Mouse (Mus musculus): ENCODE results near the gene Sestd1. TPM values are rescaled to one million over a fixed set of nuclear protein-coding genes. Genes with fewer than 3 reads are reported as not detected.

Sestd1 gene
- polyA plus RNA-seq, 1 experiment from 2014 or later: 15.2 TPM

- H3K27ac ChIP-seq (replicated peaks in 1 of 2; ENCODE audit: control insufficient read depth in 1 of 2, insufficient read depth in 1 of 2, low read depth in 2 of 2, low read length in 2 of 2): no peak overlapping the region
- H3K36me3 ChIP-seq (ENCODE audit: control insufficient read depth, insufficient read depth, low read length): no peaks in the 10 kb centered on the region
- no peak overlapping the region for H3K4me2 ChIP-seq (ENCODE audit: low read length)
- no peak overlapping the region for H3K9ac ChIP-seq (ENCODE audit: low read length)
- H3K27me3 ChIP-seq (ENCODE audit: control insufficient read depth, insufficient read depth, low read length): no peaks in the 10 kb centered on the region
- peaks cover 3 to 24% of the 10 kb centered on the region in 2 experiments for H3K4me1 ChIP-seq (ENCODE audit: control insufficient read depth in 2 of 2, insufficient read depth in 2 of 2, low read length in 2 of 2)
- ATAC-seq (ENCODE audit: insufficient number of reproducible peaks, insufficient read depth, low FRiP score, low read depth): no peak
- H3K9me3 ChIP-seq (ENCODE audit: control insufficient read depth, low read length): no peaks in the 10 kb centered on the region
- H3K4me3 ChIP-seq (ENCODE audit: control insufficient read depth in 1 of 2, insufficient read depth in 1 of 2, low read depth in 1 of 2, low read length in 2 of 2): no peak overlapping the region
- WGBS: 78% methylated on average over 7 of the region's 7 CpGs
Measured at GRCm38 (mm10) chr2:77270781-77271180, 9.6 kb downstream of the Sestd1 start.

GRCm38 (mm10) chr2:77270136-77270535 is 10.3 kb downstream of the Sestd1 start:
- ATAC-seq (ENCODE audit: insufficient number of reproducible peaks, insufficient read depth, low FRiP score, low read depth): no peak
- Histone ChIP-seq H3K4me2 (ENCODE audit: low read length) (no peak overlapping the region), H3K9me3 (ENCODE audit: control insufficient read depth, low read length) (no peaks in the 10 kb centered on the region), H3K27ac (replicated peaks in 1 of 2; ENCODE audit: control insufficient read depth in 1 of 2, insufficient read depth in 1 of 2, low read depth in 2 of 2, low read length in 2 of 2) (no peak overlapping the region), H3K36me3 (ENCODE audit: control insufficient read depth, insufficient read depth, low read length) (no peaks in the 10 kb centered on the region), H3K4me3 (ENCODE audit: control insufficient read depth in 1 of 2, insufficient read depth in 1 of 2, low read depth in 1 of 2, low read length in 2 of 2) (no peak overlapping the region), H3K27me3 (ENCODE audit: control insufficient read depth, insufficient read depth, low read length) (no peaks in the 10 kb centered on the region), H3K4me1 (ENCODE audit: control insufficient read depth in 2 of 2, insufficient read depth in 2 of 2, low read length in 2 of 2) (peaks cover 5 to 19% of the 10 kb centered on the region in 2 experiments), H3K9ac (ENCODE audit: low read length) (no peak overlapping the region)
- WGBS: 49% methylated on average over 1 of the region's 1 CpGs

DNA sequence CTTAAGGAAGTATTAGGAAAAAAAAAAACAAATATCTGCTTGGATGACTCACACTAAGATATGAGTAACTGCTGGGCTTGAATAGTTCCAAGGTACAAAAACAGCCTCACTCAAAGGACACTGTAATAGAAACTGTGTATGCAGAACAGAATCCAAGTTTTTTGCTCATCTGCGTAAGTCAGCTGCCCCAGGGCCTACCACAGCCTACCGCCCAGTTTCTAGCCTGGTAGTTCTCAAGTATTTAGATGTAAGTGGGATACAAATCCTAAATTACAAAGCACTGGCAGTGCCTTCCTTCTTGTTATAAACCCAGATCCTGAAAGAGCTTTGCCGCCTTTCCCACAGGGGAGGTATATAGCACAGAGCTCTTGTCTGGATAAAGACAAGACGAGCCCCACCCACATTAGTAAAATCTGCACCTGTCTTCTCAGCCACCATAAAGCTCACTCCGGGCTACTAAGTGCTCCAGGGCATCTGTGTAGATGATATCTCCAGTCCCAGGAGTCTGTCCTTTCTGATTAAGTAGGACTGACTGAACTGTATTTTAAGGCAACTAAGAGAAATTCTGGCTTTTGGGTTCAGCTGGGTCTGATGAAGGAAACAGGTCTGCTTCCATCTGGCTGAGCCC is 11.7 kb downstream of the Sestd1 start:
- H3K9me3 ChIP-seq (ENCODE audit: control insufficient read depth, low read length): no peaks in the 10 kb centered on the region
- no peak overlapping the region for H3K27ac ChIP-seq (replicated peaks in 1 of 2; ENCODE audit: control insufficient read depth in 1 of 2, insufficient read depth in 1 of 2, low read depth in 2 of 2, low read length in 2 of 2)
- 81% methylated on average over 5 of the region's 5 CpGs for WGBS

DNA sequence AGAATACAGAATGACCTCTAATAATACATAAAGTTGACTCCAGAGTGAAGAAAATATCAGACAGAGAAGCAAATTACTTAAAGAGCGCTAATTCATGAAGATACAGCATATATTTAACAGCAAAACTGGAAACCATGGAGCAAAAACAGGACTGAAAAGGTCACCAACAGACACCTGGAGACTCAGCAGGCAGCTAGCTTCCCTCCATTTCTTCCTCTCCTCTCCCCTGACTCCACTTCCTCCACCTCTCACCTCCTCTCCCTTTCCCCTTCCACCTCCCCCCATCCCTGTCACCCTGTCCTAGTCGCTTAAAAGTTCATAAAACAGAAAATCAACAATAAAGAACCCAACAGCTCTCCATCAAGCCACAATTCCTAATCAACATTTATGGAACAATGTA is 13.5 kb downstream of the Sestd1 start:
- no peaks in the 10 kb centered on the region for H3K27me3 ChIP-seq (ENCODE audit: control insufficient read depth, insufficient read depth, low read length)
- 88% methylated on average over 2 of the region's 2 CpGs for WGBS
- no peak for ATAC-seq (ENCODE audit: insufficient number of reproducible peaks, insufficient read depth, low FRiP score, low read depth)
- no peak overlapping the region for H3K4me2 ChIP-seq (ENCODE audit: low read length)
- H3K27ac ChIP-seq (replicated peaks in 1 of 2; ENCODE audit: control insufficient read depth in 1 of 2, insufficient read depth in 1 of 2, low read depth in 2 of 2, low read length in 2 of 2): no peak overlapping the region
- H3K9me3 ChIP-seq (ENCODE audit: control insufficient read depth, low read length): no peaks in the 10 kb centered on the region
- no peak overlapping the region for H3K9ac ChIP-seq (ENCODE audit: low read length)
- peaks cover 9 to 35% of the 10 kb centered on the region in 2 experiments for H3K4me1 ChIP-seq (ENCODE audit: control insufficient read depth in 2 of 2, insufficient read depth in 2 of 2, low read length in 2 of 2)
- H3K4me3 ChIP-seq (ENCODE audit: control insufficient read depth in 1 of 2, insufficient read depth in 1 of 2, low read depth in 1 of 2, low read length in 2 of 2): no peak overlapping the region
- no peaks in the 10 kb centered on the region for H3K36me3 ChIP-seq (ENCODE audit: control insufficient read depth, insufficient read depth, low read length)

More for the DNA sequence above, 11.7 kb downstream of the Sestd1 start:
- no peak overlapping the region for H3K4me3 ChIP-seq (ENCODE audit: control insufficient read depth in 1 of 2, insufficient read depth in 1 of 2, low read depth in 1 of 2, low read length in 2 of 2)
- peaks cover 6 to 23% of the 10 kb centered on the region in 2 experiments for H3K4me1 ChIP-seq (ENCODE audit: control insufficient read depth in 2 of 2, insufficient read depth in 2 of 2, low read length in 2 of 2)
- no peaks in the 10 kb centered on the region for H3K27me3 ChIP-seq (ENCODE audit: control insufficient read depth, insufficient read depth, low read length)
- no peaks in the 10 kb centered on the region for H3K36me3 ChIP-seq (ENCODE audit: control insufficient read depth, insufficient read depth, low read length)
- no peak overlapping the region for H3K9ac ChIP-seq (ENCODE audit: low read length)
- no peak for ATAC-seq (ENCODE audit: insufficient number of reproducible peaks, insufficient read depth, low FRiP score, low read depth)
- no peak overlapping the region for H3K4me2 ChIP-seq (ENCODE audit: low read length)

DNA sequence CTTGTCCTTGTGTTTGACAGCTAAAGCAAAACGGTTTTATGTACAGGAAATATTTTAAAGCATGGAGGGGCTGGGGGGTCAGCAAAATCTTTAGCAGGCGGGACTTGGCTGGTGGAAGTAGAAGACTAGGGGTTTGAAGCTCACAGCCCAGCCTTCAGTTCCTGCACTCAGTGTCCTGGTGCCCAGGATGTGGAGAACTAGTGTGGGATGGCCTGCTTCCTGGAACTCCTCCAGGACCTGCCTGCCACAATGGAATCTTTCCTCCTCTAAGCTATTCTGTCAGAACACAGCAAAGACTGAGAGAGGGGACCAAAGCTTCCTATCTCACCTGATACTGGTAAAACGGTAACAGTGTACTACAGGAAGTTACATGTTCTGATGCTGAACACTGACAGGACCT is 14.4 kb downstream of the Sestd1 start:
- Histone ChIP-seq H3K4me3 (ENCODE audit: control insufficient read depth in 1 of 2, insufficient read depth in 1 of 2, low read depth in 1 of 2, low read length in 2 of 2) (no peak overlapping the region), H3K27ac (replicated peaks in 1 of 2; ENCODE audit: control insufficient read depth in 1 of 2, insufficient read depth in 1 of 2, low read depth in 2 of 2, low read length in 2 of 2) (0 out of 4 replicates have a peak overlapping the region, but pooled peaks of 1 of the 2 experiments have one; percentile 8), H3K4me1 (ENCODE audit: control insufficient read depth in 2 of 2, insufficient read depth in 2 of 2, low read length in 2 of 2) (peaks cover 12 to 40% of the 10 kb centered on the region in 2 experiments), H3K27me3 (ENCODE audit: control insufficient read depth, insufficient read depth, low read length) (no peaks in the 10 kb centered on the region), H3K4me2 (ENCODE audit: low read length) (no peak overlapping the region), H3K36me3 (ENCODE audit: control insufficient read depth, insufficient read depth, low read length) (no peaks in the 10 kb centered on the region), H3K9ac (ENCODE audit: low read length) (no peak overlapping the region), H3K9me3 (ENCODE audit: control insufficient read depth, low read length) (no peaks in the 10 kb centered on the region)
- WGBS: 46% methylated on average over 3 of the region's 3 CpGs
- ATAC-seq (ENCODE audit: insufficient number of reproducible peaks, insufficient read depth, low FRiP score, low read depth): no peak

DNA sequence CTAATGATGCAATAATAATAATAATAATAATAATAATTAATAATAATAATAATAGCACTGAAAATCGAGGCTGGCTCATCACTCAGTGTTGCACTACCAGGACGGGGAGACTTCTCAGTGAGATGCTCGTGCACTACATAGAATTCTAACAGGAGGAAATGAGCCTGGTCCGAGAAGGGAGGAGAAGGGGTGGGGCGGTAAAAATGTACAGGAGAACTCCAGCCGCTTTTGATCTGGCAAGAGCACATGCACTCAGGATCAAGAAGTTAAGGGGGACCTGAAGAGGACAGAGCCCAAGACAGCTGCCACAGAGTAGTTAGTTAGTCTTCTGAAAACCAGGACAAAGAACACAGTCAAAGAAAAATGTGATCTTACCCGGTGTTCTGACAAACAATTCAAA is 15.1 kb downstream of the Sestd1 start:
- Histone ChIP-seq H3K27ac (replicated peaks in 1 of 2; ENCODE audit: control insufficient read depth in 1 of 2, insufficient read depth in 1 of 2, low read depth in 2 of 2, low read length in 2 of 2) (no peak overlapping the region), H3K4me1 (ENCODE audit: control insufficient read depth in 2 of 2, insufficient read depth in 2 of 2, low read length in 2 of 2) (peaks cover 12 to 41% of the 10 kb centered on the region in 2 experiments), H3K4me2 (ENCODE audit: low read length) (no peak overlapping the region), H3K9ac (ENCODE audit: low read length) (no peak overlapping the region), H3K36me3 (ENCODE audit: control insufficient read depth, insufficient read depth, low read length) (no peaks in the 10 kb centered on the region), H3K4me3 (ENCODE audit: control insufficient read depth in 1 of 2, insufficient read depth in 1 of 2, low read depth in 1 of 2, low read length in 2 of 2) (no peak overlapping the region), H3K27me3 (ENCODE audit: control insufficient read depth, insufficient read depth, low read length) (no peaks in the 10 kb centered on the region), H3K9me3 (ENCODE audit: control insufficient read depth, low read length) (no peaks in the 10 kb centered on the region)
- 67% methylated on average over 7 of the region's 7 CpGs for WGBS
- ATAC-seq (ENCODE audit: insufficient number of reproducible peaks, insufficient read depth, low FRiP score, low read depth): no peak

DNA sequence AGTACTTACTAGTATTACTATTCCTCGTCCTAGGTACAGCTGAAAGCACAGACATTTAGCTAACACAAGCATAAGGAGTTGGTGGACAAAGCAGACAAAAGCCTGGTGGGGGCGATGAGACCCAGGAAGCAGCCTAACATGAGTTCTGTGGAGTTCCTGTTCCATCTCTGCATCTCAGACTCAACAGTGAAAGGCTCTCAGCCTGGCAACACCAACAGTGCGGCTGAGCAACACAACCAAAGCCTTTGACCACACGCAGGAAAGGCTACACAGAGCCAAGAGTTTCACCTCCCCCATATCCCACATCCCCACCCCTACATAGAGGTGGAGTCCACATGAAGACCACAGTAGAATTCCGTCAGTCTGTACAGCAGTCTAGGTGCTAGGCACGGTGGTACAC is 15.8 kb downstream of the Sestd1 start:
- ATAC-seq (ENCODE audit: insufficient number of reproducible peaks, insufficient read depth, low FRiP score, low read depth): no peak; the same call in 1 of the 2 replicates
- H3K9ac ChIP-seq (ENCODE audit: low read length): no peak overlapping the region
- peaks cover 17 to 48% of the 10 kb centered on the region in 2 experiments for H3K4me1 ChIP-seq (ENCODE audit: control insufficient read depth in 2 of 2, insufficient read depth in 2 of 2, low read length in 2 of 2)
- WGBS: 85% methylated on average over 6 of the region's 6 CpGs
- no peaks in the 10 kb centered on the region for H3K36me3 ChIP-seq (ENCODE audit: control insufficient read depth, insufficient read depth, low read length)
- H3K4me2 ChIP-seq (ENCODE audit: low read length): no peak overlapping the region
- no peak overlapping the region for H3K4me3 ChIP-seq (ENCODE audit: control insufficient read depth in 1 of 2, insufficient read depth in 1 of 2, low read depth in 1 of 2, low read length in 2 of 2)
- H3K9me3 ChIP-seq (ENCODE audit: control insufficient read depth, low read length): no peaks in the 10 kb centered on the region
- H3K27me3 ChIP-seq (ENCODE audit: control insufficient read depth, insufficient read depth, low read length): no peaks in the 10 kb centered on the region
- no peak overlapping the region for H3K27ac ChIP-seq (replicated peaks in 1 of 2; ENCODE audit: control insufficient read depth in 1 of 2, insufficient read depth in 1 of 2, low read depth in 2 of 2, low read length in 2 of 2)
